Mouse (Mus musculus) thymus, postnatal 10 days (tissue): ENCODE measurements around the gene Fam47e.

Source experiments
- DNase-seq, 2 experiments: peaks; one replicate each; pipeline ENCODE4 v3.0.0; 2021; ENCODE audit warnings: low spot score in 2 of 2

Gene Fam47e

DNA sequence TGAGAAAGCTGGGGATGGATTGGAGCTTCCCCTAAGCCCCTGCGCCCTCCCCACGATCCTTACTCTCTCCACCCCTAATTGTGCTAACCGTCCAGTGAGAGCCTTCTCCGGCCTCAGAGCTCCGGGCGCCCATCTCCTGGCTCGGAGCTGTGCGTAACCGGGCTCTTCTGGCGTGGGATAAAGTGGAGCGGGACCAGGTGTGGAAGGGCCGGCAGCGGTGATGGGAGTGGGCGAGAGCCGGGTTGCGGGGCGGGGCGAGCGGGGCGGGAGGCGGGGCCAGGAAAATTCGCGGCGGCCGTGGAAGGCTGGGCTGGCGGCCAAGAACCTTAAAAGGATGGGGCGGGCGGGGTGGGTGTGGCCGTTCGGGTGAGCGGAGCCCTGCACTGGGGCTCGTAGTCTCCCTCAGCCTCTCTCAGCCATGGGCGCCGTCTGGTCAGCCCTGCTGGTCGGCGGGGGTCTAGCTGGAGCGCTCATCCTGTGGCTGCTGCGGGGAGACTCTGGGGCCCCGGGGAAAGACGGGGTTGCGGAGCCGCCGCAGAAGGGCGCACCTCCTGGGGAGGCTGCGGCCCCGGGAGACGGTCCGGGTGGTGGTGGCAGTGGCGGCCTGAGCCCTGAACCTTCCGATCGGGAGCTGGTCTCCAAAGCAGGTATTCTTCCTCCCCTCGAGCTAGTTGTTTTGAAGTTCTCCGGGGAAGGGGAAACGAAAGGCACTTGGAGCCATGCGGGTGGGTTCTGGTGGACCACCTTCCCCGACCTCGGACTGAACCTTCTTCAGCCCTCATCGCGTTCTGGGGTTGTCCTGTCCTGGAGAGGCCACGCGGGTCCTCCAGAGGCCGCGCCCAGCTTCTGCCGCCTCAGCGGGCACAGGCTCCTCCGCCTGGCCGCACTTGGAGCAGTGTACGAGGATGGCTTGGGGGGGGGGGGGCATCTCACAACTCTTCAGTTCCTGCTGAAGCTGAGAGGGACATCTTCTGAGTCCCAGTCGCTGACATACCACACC lies 48.1 kb downstream of the Fam47e start, which contains the start of gene Stbd1:
TSS of gene Stbd1 (plus strand) at position 351 of the 1,000 bp plus-strand sequence.
- DNase-seq = peak in 1 of 2 experiments; percentile 15

DNA sequence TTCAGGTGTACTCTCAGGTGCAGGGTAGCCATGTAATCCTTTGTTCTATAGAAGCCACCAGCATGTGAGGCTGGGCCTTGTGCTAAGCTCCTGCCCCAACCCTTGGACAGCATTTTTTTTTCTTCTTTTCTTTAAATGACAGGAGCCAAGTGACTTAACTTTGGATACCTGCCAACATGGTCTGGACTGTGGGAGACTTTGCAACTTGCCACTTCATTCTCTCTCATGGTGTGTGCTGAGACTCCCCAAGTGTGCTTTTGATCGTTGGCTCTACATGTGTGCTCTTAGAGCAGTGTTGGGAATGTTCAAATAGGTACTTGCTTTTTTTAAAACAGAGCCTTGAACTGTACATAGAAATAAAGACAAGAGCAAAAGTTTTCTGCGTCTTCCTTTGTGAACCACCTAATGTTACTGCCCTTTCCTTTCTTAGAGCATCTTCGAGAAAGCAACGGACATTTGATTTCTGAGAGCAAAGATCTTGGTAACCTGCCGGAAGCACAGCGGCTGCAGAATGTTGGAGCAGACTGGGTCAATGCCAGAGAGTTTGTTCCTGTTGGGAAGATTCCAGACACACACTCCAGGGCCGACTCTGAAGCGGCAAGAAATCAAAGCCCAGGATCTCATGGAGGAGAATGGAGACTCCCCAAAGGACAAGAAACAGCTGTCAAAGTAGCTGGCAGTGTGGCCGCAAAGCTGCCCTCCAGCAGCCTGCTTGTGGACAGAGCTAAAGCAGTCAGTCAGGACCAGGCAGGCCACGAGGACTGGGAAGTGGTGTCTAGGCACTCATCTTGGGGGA lies 49.8 kb downstream of the Fam47e start:
- DNase-seq = no peak

DNA sequence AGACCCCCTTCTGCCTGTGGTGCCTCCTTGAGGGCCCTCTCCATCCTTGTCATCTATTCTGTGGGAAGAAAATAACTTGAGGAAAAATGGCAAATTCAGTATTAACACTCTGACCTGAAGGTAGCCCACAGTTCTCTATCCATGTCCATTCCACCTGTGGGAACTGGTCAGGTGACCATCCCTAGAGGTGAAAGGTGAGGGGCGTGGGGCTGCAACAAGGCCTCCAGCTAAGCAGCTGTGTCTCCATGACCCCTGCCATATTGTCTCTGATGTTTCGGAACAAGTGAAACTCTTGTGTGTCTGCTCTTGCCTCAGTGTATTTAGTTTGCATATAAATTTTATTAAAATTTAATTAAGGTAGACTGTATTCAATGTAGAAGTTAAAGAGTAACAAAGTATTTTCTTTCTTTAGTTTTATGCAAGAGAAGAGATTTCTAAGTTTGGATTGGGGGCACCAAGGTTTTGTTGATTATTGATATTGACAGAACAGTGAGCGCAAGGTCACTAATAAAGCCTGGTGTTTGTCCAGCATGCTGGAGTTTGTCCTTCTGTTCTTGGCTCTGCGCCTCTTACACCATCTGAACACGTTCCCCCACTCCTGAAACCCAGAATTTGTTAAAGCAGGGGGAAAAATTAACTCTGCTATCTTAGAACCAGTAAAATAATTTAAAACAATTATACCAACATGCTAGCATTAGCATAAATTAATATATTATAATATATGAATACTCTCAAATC lies 52.8 kb downstream of the Fam47e start:
- no peak for DNase-seq

DNA sequence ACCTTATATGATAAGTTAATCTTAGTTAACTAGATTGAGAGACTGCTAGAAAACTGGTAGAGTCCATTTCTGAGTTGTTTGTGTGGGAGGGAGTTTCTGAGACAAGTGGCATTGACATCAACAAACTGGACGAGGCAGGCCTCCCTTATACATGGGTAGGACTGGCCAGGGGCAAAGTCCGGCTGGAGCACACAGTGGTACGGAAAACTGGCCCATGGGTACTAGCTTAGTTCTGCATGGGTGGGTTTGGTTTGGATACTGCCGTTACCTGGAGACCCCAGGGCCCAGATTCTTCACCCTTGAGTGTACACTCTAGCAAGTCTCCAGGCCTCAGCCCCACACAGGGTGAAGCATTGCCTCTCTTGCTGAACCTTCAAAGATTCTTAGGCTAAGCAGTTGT lies 57.9 kb downstream of the Fam47e start:
- no peak for DNase-seq

DNA sequence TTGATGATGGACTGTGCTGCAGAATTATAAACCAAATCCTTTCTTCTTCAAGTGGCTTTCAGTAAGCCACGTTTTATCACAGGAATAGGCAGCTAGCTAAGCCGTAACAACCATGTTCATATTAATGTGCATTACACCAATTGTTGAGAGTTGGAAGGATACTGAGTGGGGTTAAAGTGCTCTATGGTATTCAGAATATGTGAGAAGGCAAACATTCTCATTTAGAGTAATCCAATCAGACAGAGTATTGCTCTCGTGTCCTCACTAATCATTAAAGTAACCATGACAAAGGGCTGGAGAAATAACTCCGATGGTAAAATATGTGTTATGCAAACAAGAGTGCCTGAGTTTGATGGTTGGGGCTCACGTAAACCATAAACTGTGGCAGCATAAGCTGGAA lies 67.0 kb downstream of the Fam47e start:
- DNase-seq = no peak

DNA sequence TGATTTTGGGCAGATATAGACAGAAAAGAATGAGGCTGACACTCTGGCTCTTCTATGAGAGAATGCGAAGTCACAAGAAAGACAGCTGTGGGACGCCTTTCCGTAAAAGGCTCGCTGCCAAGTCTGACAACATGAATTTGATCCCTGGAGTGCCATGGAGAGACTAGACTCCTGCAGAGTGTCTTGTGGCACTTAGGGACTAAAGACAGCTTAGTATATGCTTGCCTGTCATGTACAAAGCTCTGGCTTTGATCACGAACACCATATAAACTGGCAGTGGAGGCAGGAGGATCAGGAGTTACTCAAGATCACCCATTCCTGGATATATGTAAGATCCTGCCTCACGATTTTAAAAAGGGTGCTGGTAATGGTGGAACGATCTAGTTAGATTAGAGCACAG lies 73.0 kb downstream of the Fam47e start:
- DNase-seq = no peak

DNA sequence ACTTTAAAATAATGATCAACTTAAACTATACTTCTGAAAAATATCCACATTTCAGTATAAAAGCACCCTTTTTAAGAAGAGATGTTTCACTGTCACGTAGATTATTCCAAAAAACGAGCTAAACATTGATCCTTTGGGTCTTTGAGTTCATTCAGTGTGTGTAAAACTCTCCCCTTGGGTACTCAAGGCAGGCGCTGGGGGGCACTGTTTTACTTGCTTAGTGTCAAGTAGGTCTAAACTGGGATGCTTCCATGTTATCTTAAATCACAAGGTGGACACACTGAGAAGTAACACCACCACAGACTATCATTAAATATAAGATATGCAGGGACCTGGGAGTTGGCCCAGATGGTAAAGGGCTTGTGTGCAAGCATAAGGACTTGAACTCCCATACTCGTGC lies 78.7 kb downstream of the Fam47e start:
- no peak for DNase-seq

DNA sequence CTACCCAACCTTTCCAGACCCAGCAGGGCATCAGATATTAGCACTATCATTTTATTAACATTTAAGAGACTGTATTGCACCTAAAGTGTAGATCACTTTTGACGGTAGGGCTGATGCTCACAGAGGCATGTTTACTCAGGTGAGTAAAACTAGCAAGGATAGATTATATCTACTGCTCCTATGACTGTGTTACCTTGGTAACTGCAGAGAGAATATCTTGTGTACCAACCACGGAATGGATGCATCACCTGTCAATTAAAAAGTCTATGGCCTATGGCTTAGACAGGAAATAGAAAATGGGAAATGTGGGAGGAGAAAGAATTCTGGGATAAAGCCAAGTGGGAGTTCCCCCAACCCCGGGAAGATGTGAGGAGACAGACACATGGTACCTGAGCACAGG lies 80.0 kb downstream of the Fam47e start:
- DNase-seq = no peak

DNA sequence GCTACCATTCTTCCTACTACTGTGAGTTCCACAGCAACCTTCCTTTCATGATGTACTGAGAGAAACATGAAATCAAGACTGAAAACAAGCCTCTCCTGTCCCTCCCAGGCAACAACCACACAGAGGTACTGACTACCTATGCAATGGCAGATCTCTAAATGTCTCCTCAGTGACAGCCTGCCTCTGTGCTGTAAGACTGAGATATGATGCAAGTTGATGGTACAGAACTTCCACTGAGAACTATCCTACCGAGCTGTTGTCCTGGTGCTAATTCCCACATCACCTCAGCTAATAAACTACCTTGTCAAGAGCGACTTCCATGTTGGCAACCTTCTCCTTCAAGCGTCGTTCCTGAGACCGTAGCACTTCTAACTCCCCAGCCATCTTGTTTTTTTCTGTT lies 81.0 kb downstream of the Fam47e start:
- no peak for DNase-seq

DNA sequence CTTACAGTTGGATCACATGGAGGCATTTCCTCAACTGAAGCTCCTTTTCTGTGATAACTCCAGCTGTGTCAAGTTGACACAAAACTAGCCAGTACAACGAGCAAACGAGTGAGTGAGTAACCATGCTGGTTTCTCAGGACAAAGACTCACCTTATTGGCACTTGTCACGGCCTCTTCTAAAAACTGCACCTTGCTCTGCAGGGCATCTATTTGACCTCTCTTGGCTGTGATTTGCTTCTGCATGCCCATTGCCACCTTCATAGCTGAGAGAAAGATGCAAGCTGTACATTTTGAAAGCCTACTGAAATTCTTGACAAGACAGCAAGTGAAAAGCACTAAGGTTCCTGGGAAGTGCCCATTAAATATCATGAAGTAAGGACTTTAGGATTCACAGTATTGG lies 86.0 kb downstream of the Fam47e start:
- DNase-seq = no peak
